Mouse (Mus musculus) erythroblast, adult 5-6 weeks (primary cell): ENCODE results near the gene Ptpn11. TPM values are rescaled to one million over a fixed set of nuclear protein-coding genes. Genes with fewer than 3 reads are reported as not detected.
"Not testable (repeated sequence)": the region's sequence is repeated elsewhere in the genome, so short reads cannot be mapped to it uniquely, and the experiment has no call there.

Source experiments
- ATAC-seq: replicated peaks from 2 replicates; pipeline ENCODE4 v1.8.0; 2016; ENCODE audit warnings: moderate number of reproducible peaks, mild to moderate bottlenecking, moderate TSS enrichment, inconsistent platforms; ENCODE audit not compliant: poor library complexity, low FRiP score, severe bottlenecking
- total RNA-seq, 2 experiments: library from RNA; stranded (forward) in 1 of 2; stranded (reverse) in 1 of 2; fragments of 150-400 nt in 1 of 2; fragments of 200-764, 138-1000 nt in 1 of 2; gene quantifications; 2 replicates each; pipeline versions ENCODE4 v1.2.3 to v1.2.4; 2015 to 2017; ENCODE audit warnings: low replicate concordance in 2 of 2

Ptpn11 gene
- total RNA-seq (2015; ENCODE audit: low replicate concordance) = 8.3 and 8.6 TPM in 2 replicates
- 23.6 and 26.5 TPM in 2 replicates for total RNA-seq (2017; ENCODE audit: low replicate concordance)

- ATAC-seq = peak; percentile 87
Measured at GRCm38 (mm10) chr5:121190836-121191583, at the start of gene Ptpn11. Gene Ptpn11 (minus strand): TSS chr5:121191397.

- ATAC-seq = no peak
Measured at GRCm38 (mm10) chr5:121239846-121240245, 48.6 kb upstream of the Ptpn11 start.

GRCm38 (mm10) chr5:121238208-121238607 is 47.0 kb upstream of the Ptpn11 start:
- ATAC-seq = no peak

- peak; percentile 85 for ATAC-seq
Measured at GRCm38 (mm10) chr5:121236171-121236570, 45.0 kb upstream of the Ptpn11 start.

- peak; percentile 38; the same call in 1 of the 2 replicates for ATAC-seq
Measured at GRCm38 (mm10) chr5:121233726-121234125, 42.5 kb upstream of the Ptpn11 start.

- no peak for ATAC-seq
Measured at GRCm38 (mm10) chr5:121232789-121233188, 41.6 kb upstream of the Ptpn11 start.

GRCm38 (mm10) chr5:121230811-121231210 is 39.6 kb upstream of the Ptpn11 start:
- ATAC-seq = peak; percentile 49

GRCm38 (mm10) chr5:121229182-121229581 is 38.0 kb upstream of the Ptpn11 start:
- no peak for ATAC-seq

- ATAC-seq = not testable (repeated sequence)
Measured at GRCm38 (mm10) chr5:121227330-121227729, 36.1 kb upstream of the Ptpn11 start.

- no peak for ATAC-seq
Measured at GRCm38 (mm10) chr5:121226845-121227244, 35.6 kb upstream of the Ptpn11 start.

GRCm38 (mm10) chr5:121226406-121226805 is 35.2 kb upstream of the Ptpn11 start:
- ATAC-seq = no peak

- ATAC-seq = no peak
Measured at GRCm38 (mm10) chr5:121225854-121226253, 34.7 kb upstream of the Ptpn11 start.

GRCm38 (mm10) chr5:121224856-121225255 is 33.7 kb upstream of the Ptpn11 start:
- no peak for ATAC-seq

GRCm38 (mm10) chr5:121224020-121224419 is 32.8 kb upstream of the Ptpn11 start:
- not testable (repeated sequence) for ATAC-seq

- no peak for ATAC-seq
Measured at GRCm38 (mm10) chr5:121221328-121221850, 30.2 kb upstream of the Ptpn11 start.

GRCm38 (mm10) chr5:121220732-121221301 is 29.6 kb upstream of the Ptpn11 start:
- ATAC-seq = 0 out of 2 replicates have a peak, but pooled peaks have one; percentile 5

GRCm38 (mm10) chr5:121219980-121220731 is 29.0 kb upstream of the Ptpn11 start, which contains the start of gene Hectd4:
Gene Hectd4 (plus strand): TSS chr5:121220219.
- peak; percentile 66 for ATAC-seq

- no peak for ATAC-seq
Measured at GRCm38 (mm10) chr5:121219190-121219589, 28.0 kb upstream of the Ptpn11 start.

GRCm38 (mm10) chr5:121217313-121217634 is 26.1 kb upstream of the Ptpn11 start:
- ATAC-seq = no peak

GRCm38 (mm10) chr5:121216584-121217312 is 25.6 kb upstream of the Ptpn11 start:
- ATAC-seq = peak; percentile 6; the same call in 1 of the 2 replicates
